Mouse (Mus musculus) MEL-GATA-1-ER (cell line): ENCODE measurements around the gene Areg.
A peak's percentile ranks its signal among the peaks of the same experiment; 100 is the strongest.

ENCODE experiments used
- DNase-seq: peaks from one replicate; pipeline ENCODE4 v3.0.0-alpha.2; 2012; ENCODE audit warnings: low read depth; ENCODE audit errors: extremely low read depth

Areg gene

GRCm38 (mm10) chr5:91139446-91139873 is at the start of gene Areg:
TSS of gene Areg (plus strand) at chr5:91139599.
- no peak for DNase-seq

DNA sequence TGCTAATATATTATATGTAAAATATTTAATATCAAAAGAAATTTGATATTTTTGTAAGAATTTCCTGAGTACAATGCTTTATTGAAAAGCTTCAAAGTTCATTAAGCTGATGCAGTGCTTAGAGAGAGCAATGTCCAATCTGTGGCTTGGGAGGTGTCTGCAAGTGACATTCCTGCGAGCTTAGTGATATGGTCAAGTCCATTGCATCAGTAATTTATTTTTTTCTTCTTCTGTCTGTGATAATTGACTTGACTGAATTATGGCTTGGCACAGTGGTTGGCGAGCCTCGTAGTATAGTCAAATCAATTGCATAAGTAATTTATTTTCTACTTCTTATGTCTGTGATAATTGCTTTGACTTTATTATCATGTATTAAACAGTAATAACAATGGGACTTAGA is 49.1 kb upstream of the Areg start:
- DNase-seq, result no peak

DNA sequence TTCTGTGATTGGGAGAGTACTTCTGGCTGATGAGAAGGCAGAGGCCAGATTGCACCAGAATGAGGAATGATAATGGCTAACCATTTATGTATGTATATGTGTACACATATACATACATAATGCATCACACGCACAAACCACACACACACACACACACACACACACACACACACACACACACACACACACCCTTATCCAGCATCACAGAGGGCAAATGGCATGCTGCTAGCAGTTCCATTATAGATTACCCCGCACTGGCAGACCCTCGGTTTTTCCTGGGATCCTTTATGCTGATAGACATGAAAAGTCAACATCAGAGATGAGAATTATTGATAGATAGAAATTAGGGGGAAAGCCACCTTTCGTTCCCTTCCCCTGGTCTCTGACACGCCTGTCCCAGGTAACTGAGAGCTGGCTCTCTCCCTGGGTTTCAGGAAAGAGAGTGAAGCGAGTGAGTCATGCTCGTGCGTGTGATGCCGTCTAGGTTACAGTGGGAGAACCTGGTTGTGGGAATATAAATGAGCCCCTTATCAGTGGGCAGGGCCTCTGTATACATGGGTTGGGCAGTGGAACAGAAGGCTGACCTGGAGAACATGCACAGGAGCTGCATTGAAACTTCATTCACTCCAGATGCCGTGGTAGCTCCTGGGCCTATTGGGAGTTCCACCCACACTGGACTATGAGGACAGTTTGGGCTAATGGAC is 41.3 kb upstream of the Areg start:
- DNase-seq, result no peak

- DNase-seq, result no peak
Observed at GRCm38 (mm10) chr5:91101742-91102141, 37.7 kb upstream of the Areg start.

- no peak for DNase-seq
Observed at GRCm38 (mm10) chr5:91103943-91104665, 35.3 kb upstream of the Areg start.

DNA sequence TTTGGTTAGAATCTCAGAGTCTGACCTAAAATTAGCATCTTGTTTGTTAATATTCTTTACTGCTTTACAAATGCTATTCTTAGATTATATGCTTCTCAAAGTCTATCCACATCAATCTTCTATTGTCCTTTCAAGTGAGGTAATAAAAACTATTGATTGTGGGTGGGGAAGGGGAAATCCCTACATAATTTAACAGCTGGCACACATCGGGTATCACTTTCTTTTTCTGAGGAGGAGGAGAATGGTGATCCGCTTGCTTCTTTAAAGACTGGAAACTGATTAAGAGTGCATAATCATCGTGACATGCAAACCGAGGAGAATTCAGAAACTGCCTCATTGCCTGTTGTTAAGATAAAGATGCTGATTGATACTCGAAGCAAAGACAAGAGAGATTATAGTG is 33.2 kb upstream of the Areg start:
- DNase-seq, result no peak

- no peak for DNase-seq
Observed at GRCm38 (mm10) chr5:91110023-91110670, 29.3 kb upstream of the Areg start.

DNA sequence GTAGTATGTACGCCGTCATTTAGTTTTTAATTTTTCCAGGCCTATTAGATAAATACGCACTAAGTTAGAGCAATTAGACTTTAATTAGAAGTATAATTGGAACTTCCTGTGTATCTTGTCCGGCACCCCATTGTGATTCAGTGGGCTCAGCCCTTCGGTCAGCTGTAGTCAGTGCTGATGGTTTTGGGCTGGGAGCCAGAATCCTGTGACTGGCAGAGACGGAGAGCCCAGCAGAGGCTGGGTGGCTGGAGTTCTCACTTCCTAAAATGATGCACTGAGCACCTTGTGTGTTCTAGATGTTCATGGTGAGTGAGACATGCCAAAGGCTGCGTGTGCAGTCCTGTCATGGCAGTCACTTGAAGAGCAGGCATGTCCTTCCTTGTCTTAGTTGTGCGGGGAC is 28.4 kb upstream of the Areg start:
- DNase-seq, result no peak

DNA sequence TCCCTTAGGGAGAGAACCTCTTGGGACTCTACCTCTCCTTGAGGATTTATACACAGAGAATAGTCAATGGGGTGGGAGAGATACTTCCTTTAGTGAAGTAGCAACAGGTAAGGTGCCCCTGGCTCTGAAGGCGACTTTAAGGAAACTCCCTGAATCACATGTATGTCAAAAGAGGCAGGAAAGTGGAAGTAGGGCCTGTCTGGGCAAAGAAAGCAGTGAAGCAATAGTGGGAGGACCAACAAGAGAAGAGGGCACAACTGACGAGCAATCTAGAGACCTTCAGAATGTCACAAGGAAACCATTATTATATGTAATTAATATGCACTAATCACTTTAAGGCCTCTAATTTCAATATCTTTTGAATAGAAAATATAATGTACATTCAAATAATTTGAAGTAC is 25.4 kb upstream of the Areg start:
- DNase-seq, result no peak

GRCm38 (mm10) chr5:91114574-91114973 is 24.8 kb upstream of the Areg start:
- DNase-seq, result no peak

- DNase-seq, result no peak
Observed at GRCm38 (mm10) chr5:91118618-91119017, 20.8 kb upstream of the Areg start.

- no peak for DNase-seq
Observed at GRCm38 (mm10) chr5:91123404-91123803, 16.0 kb upstream of the Areg start.

- no peak for DNase-seq
Observed at GRCm38 (mm10) chr5:91124140-91124539, 15.3 kb upstream of the Areg start.

- no peak for DNase-seq
Observed at GRCm38 (mm10) chr5:91126623-91127022, 12.8 kb upstream of the Areg start.

DNA sequence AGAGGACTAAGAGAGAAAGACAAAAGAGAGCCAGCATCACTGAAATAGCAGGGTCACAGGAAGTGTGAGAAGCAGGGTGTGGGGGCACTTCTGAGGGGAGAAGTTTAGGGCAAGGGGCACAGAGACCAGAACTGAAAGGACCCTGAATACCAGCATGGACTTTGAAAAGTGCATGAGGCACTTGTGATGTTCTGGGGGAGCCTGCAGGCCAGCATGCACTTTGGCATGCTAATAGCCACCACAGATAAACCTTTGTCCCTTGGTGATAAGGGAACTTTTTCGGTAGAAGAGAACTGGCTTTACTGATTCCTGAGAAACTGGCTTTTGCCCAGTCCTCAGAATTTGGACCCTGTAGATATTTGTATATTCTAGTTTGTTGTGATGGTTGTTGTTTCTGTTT is 4.4 kb upstream of the Areg start:
- DNase-seq, result no peak

DNA sequence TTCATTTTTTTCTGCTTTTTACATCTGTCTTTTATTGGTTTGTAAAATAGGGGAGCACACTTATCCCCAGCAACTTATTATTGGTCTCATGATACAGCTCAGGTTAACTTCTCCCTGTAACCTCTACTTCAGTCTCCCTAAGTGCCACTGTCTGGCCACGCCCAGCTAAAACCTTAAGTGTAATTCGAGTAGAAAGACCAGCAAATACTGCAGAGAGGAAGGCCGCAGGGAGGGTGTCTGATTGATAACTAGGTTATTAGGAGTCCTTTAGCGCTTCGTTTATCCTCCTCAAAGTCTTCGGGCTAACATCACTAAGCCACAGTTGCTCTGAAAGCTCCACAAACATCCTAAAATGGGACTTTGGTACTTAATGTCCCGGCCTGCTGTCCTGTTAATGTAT is 429 bp upstream of the Areg start:
- no peak for DNase-seq

GRCm38 (mm10) chr5:91140896-91141448 is 1.6 kb downstream of the Areg start:
- DNase-seq, result no peak

DNA sequence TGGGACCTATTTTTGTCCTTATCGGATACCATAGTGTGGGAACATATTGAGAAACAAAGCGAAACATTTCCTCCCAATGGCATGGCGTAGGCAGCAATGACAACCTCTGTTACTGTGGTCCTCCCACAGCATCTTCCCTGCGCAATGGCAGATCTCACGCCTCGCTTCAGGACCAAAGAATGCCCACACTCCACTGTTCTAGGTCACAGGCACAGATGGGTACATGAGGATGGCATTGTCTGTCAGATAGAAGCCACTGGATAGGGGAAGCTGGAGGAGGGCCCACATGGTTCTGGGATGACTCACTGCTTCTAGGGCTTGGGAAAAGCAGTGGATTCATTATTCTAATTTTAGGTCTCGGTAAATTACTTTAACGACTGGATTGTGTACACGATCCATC is 5.6 kb downstream of the Areg start:
- DNase-seq, result no peak

GRCm38 (mm10) chr5:91147001-91147400 is 7.6 kb downstream of the Areg start:
- DNase-seq, result no peak

DNA sequence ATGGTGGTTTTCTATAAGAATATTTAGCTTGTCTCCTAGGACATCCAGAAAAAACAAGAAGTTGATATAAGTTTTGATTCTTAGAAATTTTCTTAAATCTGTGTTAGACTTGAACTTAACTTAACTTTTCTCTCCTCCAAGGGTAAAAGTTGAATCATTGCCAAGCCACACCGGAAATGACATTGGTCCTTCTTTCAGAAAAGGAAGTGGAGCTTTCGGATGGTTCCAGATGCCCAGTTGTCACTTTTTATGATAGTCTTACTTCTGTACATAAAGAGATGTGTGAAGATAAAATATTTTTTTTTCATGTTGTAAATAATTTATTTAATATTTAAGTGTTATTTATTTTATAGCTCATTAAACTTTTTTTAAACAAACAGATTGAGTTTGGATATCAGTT is 8.7 kb downstream of the Areg start:
- DNase-seq, result peak; percentile 6

DNA sequence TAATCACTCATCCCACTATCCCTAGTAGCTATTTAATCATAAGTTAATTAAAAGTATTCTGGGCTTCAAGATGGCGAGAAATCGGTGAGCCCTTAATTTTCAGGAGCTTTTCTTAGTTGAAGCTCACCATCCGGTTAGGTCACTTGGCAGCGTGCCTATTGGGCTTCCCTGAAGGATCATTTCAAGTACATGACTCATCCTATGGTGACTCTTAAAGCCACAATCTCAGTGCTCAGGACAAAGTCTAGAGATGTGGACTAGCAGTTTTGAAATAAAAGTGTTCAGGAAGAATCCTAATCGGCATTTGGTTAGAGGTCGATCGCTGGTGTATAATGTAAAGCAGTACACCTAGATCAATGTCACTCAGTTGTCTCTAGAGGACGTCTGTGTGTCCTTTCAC is 17.3 kb downstream of the Areg start:
- DNase-seq, result no peak

GRCm38 (mm10) chr5:91157169-91157568 is 17.8 kb downstream of the Areg start:
- no peak for DNase-seq
